In the genomic region with DNA sequence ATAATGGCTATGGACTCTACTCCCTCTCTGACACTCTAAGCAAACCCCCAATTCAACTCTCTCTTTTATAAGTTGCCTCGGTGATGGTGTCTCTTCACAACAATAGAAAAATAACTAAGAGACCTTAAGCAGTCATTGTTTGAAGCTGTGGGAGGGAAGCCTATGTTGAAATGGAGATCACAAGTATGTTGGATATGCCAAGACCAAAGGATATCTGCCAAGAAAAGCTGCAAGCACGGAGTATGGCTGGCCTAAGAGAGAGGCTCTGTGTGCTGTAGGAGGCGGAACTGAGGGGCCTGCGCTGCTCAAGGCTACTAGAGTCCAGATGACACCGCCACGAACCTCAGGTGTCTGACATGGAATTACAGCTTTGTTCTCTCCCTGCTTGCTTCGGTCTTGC, we compare ENCODE assay signal across 17 mouse cellular contexts.
"Had no signal": no experiment of that assay in that cellular context is flagged by ENCODE, and none has a peak within 500 bp of the region (broad histone marks: within the 10 kb centered on the region; RNA-seq: fewer than 3 reads in every experiment).

No protein-coding gene starts in this region.

- H3K27ac ChIP-seq: midbrain, embryonic 13.5 days; midbrain, embryonic 15.5 days; neural tube, embryonic 12.5 days had no signal

- H3K4me1 ChIP-seq: midbrain, embryonic 13.5 days; midbrain, embryonic 15.5 days; neural tube, embryonic 12.5 days had no signal

- H3K9ac ChIP-seq: lung, embryonic 14.5 days; midbrain, embryonic 13.5 days; midbrain, embryonic 15.5 days; neural tube, embryonic 12.5 days had no signal

- H3K27me3 ChIP-seq: midbrain, embryonic 13.5 days; midbrain, embryonic 15.5 days; neural tube, embryonic 12.5 days had no signal

- H3K36me3 ChIP-seq: midbrain, embryonic 13.5 days; midbrain, embryonic 15.5 days; neural tube, embryonic 12.5 days had no signal

- ATAC-seq: midbrain, embryonic 13.5 days; midbrain, embryonic 15.5 days had no signal

- H3K4me2 ChIP-seq: lung, embryonic 14.5 days; midbrain, embryonic 11.5 days; midbrain, embryonic 13.5 days; midbrain, embryonic 15.5 days; neural tube, embryonic 12.5 days had no signal

- DNase-seq: lung, adult 18-20 months; lung, embryonic 14.5 days; lung, postnatal 10 days; lung, postnatal 4 days; retina, postnatal 1 day; right cerebral cortex, adult 18-20 months; right cerebral cortex, postnatal 25 days; right cerebral cortex, postnatal 4 days; spleen, adult 18-20 months; thymus, adult 18-20 months; thymus, postnatal 14 days; thymus, postnatal 36 days had no signal

- H3K9me3 ChIP-seq: megakaryocyte, embryonic 14.5 days; midbrain, embryonic 13.5 days; midbrain, embryonic 15.5 days; neural tube, embryonic 12.5 days had no signal

- H3K4me3 ChIP-seq: megakaryocyte, embryonic 14.5 days; midbrain, embryonic 13.5 days; midbrain, embryonic 15.5 days; neural tube, embryonic 12.5 days had no signal
